Mouse (Mus musculus): ENCODE data around the gene Plgrkt. TPM values are rescaled to one million over a fixed set of nuclear protein-coding genes. Genes with fewer than 3 reads are reported as not detected.

Gene Plgrkt
- polyA plus RNA-seq, 1 experiment from 2014 or later, result 79.4 TPM

- H3K4me2 ChIP-seq (replicated peaks), result no peak overlapping the region
- H3K36me3 ChIP-seq, result no peaks in the 10 kb centered on the region
- ATAC-seq (ENCODE audit: low FRiP score), result no peak
- peaks cover 4% of the 10 kb centered on the region; the same call in 1 of the 2 replicates for H3K4me1 ChIP-seq
- no peak overlapping the region for H3K9ac ChIP-seq
- H3K27ac ChIP-seq, result no peak overlapping the region
- H3K9me3 ChIP-seq (replicated peaks), result 0 out of 2 replicates have a peak, but pooled peaks cover 8% of the 10 kb centered on the region
- H3K27me3 ChIP-seq, result no peaks in the 10 kb centered on the region
- no peak overlapping the region for H3K4me3 ChIP-seq
- WGBS, result 94% methylated on average over 4 of the region's 4 CpGs
Measured at GRCm38 (mm10) chr19:29399786-29400185, 32.6 kb upstream of the Plgrkt start.

DNA sequence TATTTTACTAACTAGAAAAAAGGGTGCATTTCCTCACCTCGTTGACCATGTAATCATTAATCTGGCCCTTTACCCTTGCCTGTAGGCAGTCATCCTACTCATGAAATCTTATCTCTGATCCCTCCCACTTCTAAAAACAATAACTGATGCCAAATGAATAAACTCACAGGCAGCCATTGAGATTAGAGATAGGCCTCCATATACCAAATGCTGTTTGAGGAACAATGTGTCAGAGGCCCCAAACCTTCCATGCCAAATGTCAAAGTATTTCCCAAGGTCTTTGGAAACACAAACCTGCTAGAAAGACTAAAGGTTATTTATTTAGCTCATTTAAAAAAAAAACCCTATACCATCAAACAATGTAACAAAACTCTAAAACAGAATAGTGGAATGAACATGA lies 29.2 kb upstream of the Plgrkt start:
- 78% methylated on average over 1 of the region's 1 CpGs for WGBS
- no peaks in the 10 kb centered on the region for H3K36me3 ChIP-seq
- ATAC-seq (ENCODE audit: low FRiP score), result no peak

DNA sequence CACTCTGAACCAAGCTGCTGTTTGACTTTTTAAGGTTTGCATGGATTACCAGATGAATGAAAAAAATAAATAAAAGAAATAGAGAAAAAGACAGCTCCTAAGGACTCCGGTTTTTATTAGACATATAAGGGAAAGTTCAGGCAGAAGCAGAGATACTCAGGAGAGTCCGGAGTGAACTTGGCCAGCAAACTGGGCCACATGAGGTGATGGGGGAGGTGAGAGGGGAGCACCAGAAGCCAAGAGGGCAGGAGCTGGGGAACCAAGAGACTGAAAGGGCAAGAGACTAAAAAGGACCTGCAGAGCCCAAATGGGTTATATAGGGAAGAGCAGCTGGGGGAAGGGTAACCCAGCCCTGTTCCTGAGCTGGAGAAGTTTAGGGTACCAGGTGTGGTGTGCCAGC lies 27.5 kb upstream of the Plgrkt start:
- Histone ChIP-seq H3K9me3 (replicated peaks) (0 out of 2 replicates have a peak, but pooled peaks cover 8% of the 10 kb centered on the region), H3K9ac (no peak overlapping the region), H3K27ac (no peak overlapping the region), H3K4me2 (replicated peaks) (no peak overlapping the region), H3K4me1 (no peaks in the 10 kb centered on the region), H3K36me3 (no peaks in the 10 kb centered on the region), H3K4me3 (no peak overlapping the region), H3K27me3 (no peaks in the 10 kb centered on the region)
- ATAC-seq (ENCODE audit: low FRiP score), result no peak
- 92% methylated on average over 2 of the region's 2 CpGs for WGBS

More for the DNA sequence above, 29.2 kb upstream of the Plgrkt start:
- Histone ChIP-seq H3K27me3 (no peaks in the 10 kb centered on the region), H3K4me3 (no peak overlapping the region), H3K4me1 (no peaks in the 10 kb centered on the region), H3K9ac (no peak overlapping the region), H3K27ac (no peak overlapping the region), H3K9me3 (replicated peaks) (0 out of 2 replicates have a peak, but pooled peaks cover 8% of the 10 kb centered on the region), H3K4me2 (replicated peaks) (no peak overlapping the region)

DNA sequence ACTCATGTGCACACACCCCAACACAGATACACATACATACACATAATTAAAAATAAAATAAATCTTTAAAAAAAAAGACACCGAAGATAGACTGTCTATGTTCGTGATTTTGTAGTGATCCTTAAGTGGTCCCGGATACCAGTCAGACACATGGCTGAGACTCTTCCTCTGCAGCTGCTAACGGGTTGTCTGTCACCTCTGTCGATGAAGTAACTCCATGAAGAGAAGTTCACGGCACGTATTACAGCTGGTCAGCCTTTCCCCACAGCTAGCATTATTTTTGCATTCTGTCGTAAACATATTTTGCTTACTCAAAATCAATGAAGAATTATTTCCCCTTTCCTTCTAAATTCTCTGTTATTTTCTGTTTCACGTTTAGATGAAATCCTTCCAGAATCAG lies 26.1 kb upstream of the Plgrkt start:
- Histone ChIP-seq H3K27me3 (no peaks in the 10 kb centered on the region), H3K27ac (no peak overlapping the region), H3K4me3 (no peak overlapping the region), H3K9me3 (replicated peaks) (0 out of 2 replicates have a peak, but pooled peaks cover 4% of the 10 kb centered on the region), H3K36me3 (no peaks in the 10 kb centered on the region), H3K9ac (no peak overlapping the region), H3K4me2 (replicated peaks) (no peak overlapping the region), H3K4me1 (no peaks in the 10 kb centered on the region)
- WGBS, result 94% methylated on average over 9 of the region's 9 CpGs
- no peak for ATAC-seq (ENCODE audit: low FRiP score)

- no peak for ATAC-seq (ENCODE audit: low FRiP score)
- H3K9ac ChIP-seq, result no peak overlapping the region
- H3K27me3 ChIP-seq, result no peaks in the 10 kb centered on the region
- no peak overlapping the region for H3K4me3 ChIP-seq
- no peaks in the 10 kb centered on the region for H3K9me3 ChIP-seq (replicated peaks)
- no peaks in the 10 kb centered on the region for H3K4me1 ChIP-seq
- H3K27ac ChIP-seq, result no peak overlapping the region
- H3K36me3 ChIP-seq, result no peaks in the 10 kb centered on the region
- H3K4me2 ChIP-seq (replicated peaks), result no peak overlapping the region
- WGBS, result 81% methylated on average over 4 of the region's 4 CpGs
Measured at GRCm38 (mm10) chr19:29391279-29391678, 24.1 kb upstream of the Plgrkt start.

DNA sequence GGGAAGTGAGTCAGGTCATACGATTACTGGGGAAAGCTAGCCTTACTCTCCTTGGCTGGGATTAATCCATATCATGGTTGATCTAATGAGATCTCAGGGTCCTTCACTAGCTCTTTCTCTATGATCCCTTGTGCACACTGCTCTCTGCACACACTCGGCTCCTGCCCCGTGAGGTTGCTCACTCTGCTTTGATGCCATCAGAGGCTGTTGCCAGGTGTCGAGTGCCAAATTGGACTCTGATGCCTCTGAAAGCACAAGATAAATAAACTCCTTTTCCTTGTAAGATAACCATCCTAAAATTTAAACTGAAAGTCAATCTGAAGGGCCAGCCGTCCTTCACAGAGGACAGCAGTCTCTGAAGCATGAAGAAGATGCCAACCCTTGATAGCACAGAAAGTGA lies 23.3 kb upstream of the Plgrkt start:
- no peaks in the 10 kb centered on the region for H3K4me1 ChIP-seq
- H3K4me3 ChIP-seq, result no peak overlapping the region
- no peaks in the 10 kb centered on the region for H3K36me3 ChIP-seq
- ATAC-seq (ENCODE audit: low FRiP score), result no peak
- H3K27ac ChIP-seq, result no peak overlapping the region
- no peak overlapping the region for H3K4me2 ChIP-seq (replicated peaks)
- H3K27me3 ChIP-seq, result no peaks in the 10 kb centered on the region
- H3K9ac ChIP-seq, result no peak overlapping the region
- H3K9me3 ChIP-seq (replicated peaks), result no peaks in the 10 kb centered on the region
- WGBS, result 83% methylated on average over 5 of the region's 5 CpGs

DNA sequence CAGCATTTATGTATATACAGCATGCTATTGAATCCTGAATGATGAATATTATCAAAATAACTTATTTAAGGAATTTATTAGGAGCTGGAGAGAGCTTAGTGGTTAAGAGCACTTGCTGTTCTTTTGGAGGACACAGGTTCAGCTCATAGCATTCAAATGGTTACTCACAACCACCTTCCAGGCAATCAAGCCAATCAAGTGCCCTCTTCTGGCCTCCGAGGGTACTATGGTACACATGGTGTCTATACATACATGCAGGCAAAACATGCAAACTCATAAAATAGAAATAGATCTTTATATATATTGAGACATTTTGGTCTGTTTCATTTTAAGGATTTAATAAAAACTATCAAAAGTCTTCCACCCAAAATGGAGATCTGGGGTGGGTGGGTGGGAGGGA lies 21.6 kb upstream of the Plgrkt start:
- no peaks in the 10 kb centered on the region for H3K27me3 ChIP-seq
- no peak overlapping the region for H3K4me2 ChIP-seq (replicated peaks)
- H3K36me3 ChIP-seq, result no peaks in the 10 kb centered on the region
- H3K4me1 ChIP-seq, result no peaks in the 10 kb centered on the region
- no peak overlapping the region for H3K27ac ChIP-seq
- H3K9ac ChIP-seq, result no peak overlapping the region
- WGBS, result 100% methylated on average over 1 of the region's 1 CpGs
- H3K4me3 ChIP-seq, result no peak overlapping the region
- ATAC-seq (ENCODE audit: low FRiP score), result no peak
- H3K9me3 ChIP-seq (replicated peaks), result no peaks in the 10 kb centered on the region

- no peak overlapping the region for H3K4me2 ChIP-seq (replicated peaks)
- no peaks in the 10 kb centered on the region for H3K36me3 ChIP-seq
- H3K9me3 ChIP-seq (replicated peaks), result no peaks in the 10 kb centered on the region
- H3K4me3 ChIP-seq, result no peak overlapping the region
- 81% methylated on average over 4 of the region's 4 CpGs for WGBS
- no peaks in the 10 kb centered on the region for H3K4me1 ChIP-seq
- H3K27me3 ChIP-seq, result no peaks in the 10 kb centered on the region
- H3K9ac ChIP-seq, result no peak overlapping the region
- ATAC-seq (ENCODE audit: low FRiP score), result no peak
- H3K27ac ChIP-seq, result no peak overlapping the region
Measured at GRCm38 (mm10) chr19:29385822-29386221, 18.6 kb upstream of the Plgrkt start.

DNA sequence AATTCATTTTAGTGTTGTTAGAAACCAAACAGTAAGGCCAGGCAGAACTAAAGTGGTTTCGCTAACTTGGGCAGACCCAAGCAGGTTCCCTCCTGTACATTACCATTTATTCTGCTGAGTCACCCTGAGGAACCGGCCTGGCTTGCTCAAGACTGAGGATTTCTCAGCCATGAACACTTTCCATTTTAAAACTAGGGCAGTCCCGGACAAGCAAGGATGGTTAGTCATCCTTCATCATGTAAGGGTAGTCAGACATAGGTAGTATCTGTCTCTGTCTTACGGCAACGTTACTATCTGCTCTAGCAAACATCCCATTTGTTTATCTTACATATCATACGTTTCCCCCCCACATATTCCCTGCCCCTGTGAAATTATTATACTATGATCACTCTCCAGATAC lies 17.8 kb upstream of the Plgrkt start:
- no peak for ATAC-seq (ENCODE audit: low FRiP score)
- no peak overlapping the region for H3K9ac ChIP-seq
- 92% methylated on average over 6 of the region's 6 CpGs for whole genome bisulfite sequencing

GRCm38 (mm10) chr19:29384412-29384811 lies 17.2 kb upstream of the Plgrkt start:
- WGBS, result 91% methylated on average over 9 of the region's 9 CpGs
- H3K9ac ChIP-seq, result no peak overlapping the region
- no peak overlapping the region for H3K4me2 ChIP-seq (replicated peaks)
- H3K36me3 ChIP-seq, result no peaks in the 10 kb centered on the region
- no peaks in the 10 kb centered on the region for H3K9me3 ChIP-seq (replicated peaks)
- no peak for ATAC-seq (ENCODE audit: low FRiP score)
- H3K4me1 ChIP-seq, result no peaks in the 10 kb centered on the region
- H3K4me3 ChIP-seq, result no peak overlapping the region
- no peak overlapping the region for H3K27ac ChIP-seq
- H3K27me3 ChIP-seq, result no peaks in the 10 kb centered on the region

More for the DNA sequence above, 17.8 kb upstream of the Plgrkt start:
- Histone ChIP-seq H3K9me3 (replicated peaks) (no peaks in the 10 kb centered on the region), H3K27ac (no peak overlapping the region), H3K4me1 (no peaks in the 10 kb centered on the region), H3K36me3 (no peaks in the 10 kb centered on the region), H3K27me3 (no peaks in the 10 kb centered on the region), H3K4me3 (no peak overlapping the region), H3K4me2 (replicated peaks) (no peak overlapping the region)

- no peak for ATAC-seq (ENCODE audit: low FRiP score)
- no peaks in the 10 kb centered on the region for H3K36me3 ChIP-seq
- no peaks in the 10 kb centered on the region for H3K27me3 ChIP-seq
- no peak overlapping the region for H3K4me2 ChIP-seq (replicated peaks)
- H3K4me3 ChIP-seq, result no peak overlapping the region
- H3K9me3 ChIP-seq (replicated peaks), result no peaks in the 10 kb centered on the region
- no peak overlapping the region for H3K27ac ChIP-seq
- no peak overlapping the region for H3K9ac ChIP-seq
- H3K4me1 ChIP-seq, result no peaks in the 10 kb centered on the region
- 95% methylated on average over 5 of the region's 5 CpGs for WGBS
Measured at GRCm38 (mm10) chr19:29383368-29383767, 16.2 kb upstream of the Plgrkt start.

GRCm38 (mm10) chr19:29379839-29380603 lies 12.8 kb upstream of the Plgrkt start:
- Histone ChIP-seq H3K4me1 (no peaks in the 10 kb centered on the region), H3K4me3 (no peak overlapping the region), H3K27me3 (no peaks in the 10 kb centered on the region), H3K4me2 (replicated peaks) (no peak overlapping the region), H3K9ac (no peak overlapping the region), H3K9me3 (replicated peaks) (no peaks in the 10 kb centered on the region), H3K36me3 (no peaks in the 10 kb centered on the region), H3K27ac (no peak overlapping the region)
- WGBS, result 89% methylated on average over 14 of the region's 14 CpGs
- no peak for ATAC-seq (ENCODE audit: low FRiP score)

DNA sequence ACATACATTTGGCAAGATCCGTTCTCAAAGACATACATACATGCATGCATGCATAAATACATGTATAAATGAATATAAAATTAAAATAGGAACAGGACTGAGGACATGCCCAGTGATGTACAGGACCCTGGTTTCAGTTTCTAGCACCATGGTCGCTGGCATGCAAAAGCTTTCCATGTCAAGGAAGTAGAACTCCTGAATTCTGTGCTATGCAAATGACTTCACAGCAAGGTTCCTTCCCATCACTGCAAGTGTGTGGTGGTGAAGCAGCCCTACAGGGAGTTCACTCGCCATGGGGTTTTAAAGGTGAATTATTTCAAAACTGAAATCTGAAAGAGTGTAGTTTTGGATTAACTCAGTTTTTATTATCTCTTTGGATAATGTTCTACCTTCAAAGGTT lies 9.2 kb upstream of the Plgrkt start:
- H3K27me3 ChIP-seq, result no peaks in the 10 kb centered on the region
- H3K4me1 ChIP-seq, result no peaks in the 10 kb centered on the region
- H3K4me3 ChIP-seq, result no peak overlapping the region
- 67% methylated on average over 3 of the region's 3 CpGs for WGBS
- no peak overlapping the region for H3K27ac ChIP-seq
- no peak for ATAC-seq (ENCODE audit: low FRiP score)
- H3K9ac ChIP-seq, result no peak overlapping the region
- no peaks in the 10 kb centered on the region for H3K9me3 ChIP-seq (replicated peaks)
- H3K4me2 ChIP-seq (replicated peaks), result no peak overlapping the region
- H3K36me3 ChIP-seq, result no peaks in the 10 kb centered on the region
